Mouse (Mus musculus) liver, embryonic 11.5 days (tissue): ENCODE measurements at regions not wholly inside any gene's neighbourhood (a gene's known extent, or its start where the extent isn't known, plus 50 kb on each side); places are given as distances from the start of the nearest gene placed in this dataset.

Experiments
- ATAC-seq: fragments of 200-750 bp; cut with Nextera tagmentation; replicated peaks from 2 replicates; pipeline ENCODE4 v1.8.0; 2017; ENCODE audit warnings: moderate number of reproducible peaks, mild to moderate bottlenecking, moderate TSS enrichment, moderate library complexity; ENCODE audit not compliant: low FRiP score
- DNase-seq: peaks from one replicate; pipeline ENCODE4 v3.0.0-alpha.2; 2017; ENCODE audit warnings: low spot score
- H3K27ac ChIP-seq: fragments of 300-500 bp; sonication (generic); 2 replicates; pipeline ENCODE4 v1.5.1; 2014; ENCODE audit warnings: mild to moderate bottlenecking, low read depth, low read length, control low read depth
- H3K27me3 ChIP-seq: fragments of 300-500 bp; sonication (generic); replicated peaks from 2 replicates; pipeline ENCODE4 v1.6.1; 2014; ENCODE audit warnings: low read length, mixed read lengths; ENCODE audit not compliant: control insufficient read depth, insufficient read depth
- H3K36me3 ChIP-seq: fragments of 300-500 bp; sonication (generic); 2 replicates; pipeline ENCODE4 v1.6.1; 2014; ENCODE audit warnings: mild to moderate bottlenecking, low read length, moderate library complexity, mixed read lengths; ENCODE audit not compliant: control insufficient read depth, insufficient read depth
- H3K4me1 ChIP-seq: fragments of 300-500 bp; sonication (generic); replicated peaks from 2 replicates; pipeline ENCODE4 v1.6.1; 2014; ENCODE audit warnings: low read length, mixed read lengths; ENCODE audit not compliant: control insufficient read depth, insufficient read depth
- H3K4me2 ChIP-seq: fragments of 300-500 bp; sonication (generic); 2 replicates; pipeline ENCODE4 v1.6.1; 2014; ENCODE audit warnings: mild to moderate bottlenecking, control low read depth, moderate library complexity
- H3K4me3 ChIP-seq: fragments of 300-500 bp; sonication (generic); 2 replicates; pipeline ENCODE4 v1.5.1; 2014; ENCODE audit warnings: low read depth, low read length, control low read depth
- H3K9ac ChIP-seq: fragments of 300-500 bp; sonication (generic); 2 replicates; pipeline ENCODE4 v1.6.1; 2014; ENCODE audit warnings: low read depth, low read length, control low read depth
- H3K9me3 ChIP-seq: fragments of 300-500 bp; sonication (generic); 2 replicates; pipeline ENCODE4 v1.6.1; 2016; ENCODE audit warnings: low read length, inconsistent platforms, mixed read lengths; ENCODE audit not compliant: control insufficient read depth
- WGBS: fragments of 180-500 bp; shearing (Covaris S2); extraction: QIAGEN DNeasy Blood & Tissue Kit; methylation state at CpG from one replicate; pipeline ENCODE4 v1.1.7; 2014; 5-methylcytosine and 5-hydroxymethylcytosine counted together

- no peak overlapping the region for H3K9ac ChIP-seq
- no peaks in the 10 kb centered on the region for H3K27me3 ChIP-seq
- no peaks in the 10 kb centered on the region for H3K9me3 ChIP-seq
- no peak for ATAC-seq
- 89% methylated on average over 10 of the region's 10 CpGs for WGBS
- no peak overlapping the region for H3K27ac ChIP-seq
- H3K4me3 ChIP-seq, result no peak overlapping the region
- no peak for DNase-seq
- H3K4me1 ChIP-seq, result peaks cover 15% of the 10 kb centered on the region
- no peak overlapping the region for H3K4me2 ChIP-seq
- no peaks in the 10 kb centered on the region for H3K36me3 ChIP-seq
Measured at GRCm38 (mm10) chr1:156997033-156997432, 57.6 kb upstream of the Ralgps2 start.

- no peaks in the 10 kb centered on the region for H3K36me3 ChIP-seq
- H3K9ac ChIP-seq, result no peak overlapping the region
- WGBS, result 76% methylated on average over 10 of the region's 10 CpGs
- ATAC-seq, result no peak
- H3K4me3 ChIP-seq, result no peak overlapping the region
- no peak overlapping the region for H3K27ac ChIP-seq
- no peak for DNase-seq
- H3K9me3 ChIP-seq, result no peaks in the 10 kb centered on the region
- H3K4me1 ChIP-seq, result peaks cover 15% of the 10 kb centered on the region
- no peak overlapping the region for H3K4me2 ChIP-seq
- no peaks in the 10 kb centered on the region for H3K27me3 ChIP-seq
Measured at GRCm38 (mm10) chr1:156996084-156996880, 56.9 kb upstream of the Ralgps2 start.

- H3K36me3 ChIP-seq, result no peaks in the 10 kb centered on the region
- H3K27ac ChIP-seq, result no peak overlapping the region
- H3K27me3 ChIP-seq, result no peaks in the 10 kb centered on the region
- ATAC-seq (peak; percentile 65), DNase-seq (no peak)
- no peak overlapping the region for H3K4me2 ChIP-seq
- peaks cover 22% of the 10 kb centered on the region for H3K4me1 ChIP-seq
- no peaks in the 10 kb centered on the region for H3K9me3 ChIP-seq
- H3K4me3 ChIP-seq, result no peak overlapping the region
- no peak overlapping the region for H3K9ac ChIP-seq
- 76% methylated on average over 7 of the region's 7 CpGs for WGBS
Measured at GRCm38 (mm10) chr1:156995180-156995951, 55.9 kb upstream of the Ralgps2 start.

GRCm38 (mm10) chr1:156994644-156995016 lies 55.2 kb upstream of the Ralgps2 start:
- no peak for ATAC-seq
- Histone ChIP-seq H3K4me2 (no peak overlapping the region), H3K27ac (no peak overlapping the region), H3K9ac (no peak overlapping the region), H3K36me3 (no peaks in the 10 kb centered on the region), H3K27me3 (no peaks in the 10 kb centered on the region), H3K4me1 (peaks cover 24% of the 10 kb centered on the region), H3K4me3 (no peak overlapping the region), H3K9me3 (no peaks in the 10 kb centered on the region)
- WGBS, result 82% methylated on average over 2 of the region's 2 CpGs
- no peak for DNase-seq

GRCm38 (mm10) chr1:156994005-156994643 lies 54.7 kb upstream of the Ralgps2 start:
- DNase-seq (no peak), ATAC-seq (peak; percentile 55; the same call in 1 of the 2 replicates)
- H3K4me2 ChIP-seq, result no peak overlapping the region
- 57% methylated on average over 15 of the region's 15 CpGs for WGBS
- H3K4me3 ChIP-seq, result no peak overlapping the region
- no peaks in the 10 kb centered on the region for H3K27me3 ChIP-seq
- peak overlapping the region; percentile 10; the same call in 1 of the 2 replicates for H3K9ac ChIP-seq
- no peaks in the 10 kb centered on the region for H3K36me3 ChIP-seq
- H3K9me3 ChIP-seq, result no peaks in the 10 kb centered on the region
- H3K4me1 ChIP-seq, result peaks cover 24% of the 10 kb centered on the region
- no peak overlapping the region for H3K27ac ChIP-seq

GRCm38 (mm10) chr1:156993105-156993504 lies 53.7 kb upstream of the Ralgps2 start:
- WGBS, result 74% methylated on average over 3 of the region's 3 CpGs
- ATAC-seq (no peak), DNase-seq (no peak)
- H3K4me2 ChIP-seq, result no peak overlapping the region
- H3K4me1 ChIP-seq, result peaks cover 29% of the 10 kb centered on the region
- no peaks in the 10 kb centered on the region for H3K9me3 ChIP-seq
- H3K27ac ChIP-seq, result no peak overlapping the region
- H3K4me3 ChIP-seq, result no peak overlapping the region
- no peaks in the 10 kb centered on the region for H3K27me3 ChIP-seq
- no peak overlapping the region for H3K9ac ChIP-seq
- no peaks in the 10 kb centered on the region for H3K36me3 ChIP-seq

- Histone ChIP-seq H3K4me1 (peaks cover 31% of the 10 kb centered on the region), H3K27me3 (no peaks in the 10 kb centered on the region), H3K9me3 (no peaks in the 10 kb centered on the region), H3K9ac (no peak overlapping the region), H3K27ac (no peak overlapping the region), H3K4me2 (no peak overlapping the region), H3K36me3 (no peaks in the 10 kb centered on the region), H3K4me3 (no peak overlapping the region)
- no peak for ATAC-seq
- WGBS, result 77% methylated on average over 2 of the region's 2 CpGs
- DNase-seq, result no peak
Measured at GRCm38 (mm10) chr1:156992536-156992935, 53.1 kb upstream of the Ralgps2 start.

GRCm38 (mm10) chr1:156990567-156991494 lies 51.4 kb upstream of the Ralgps2 start:
- no peak for DNase-seq
- WGBS, result 48% methylated on average over 14 of the region's 14 CpGs

More at GRCm38 (mm10) chr1:156990567-156991494, 51.4 kb upstream of the Ralgps2 start:
- ATAC-seq, result no peak
- Histone ChIP-seq H3K4me1 (peaks cover 44% of the 10 kb centered on the region), H3K27me3 (no peaks in the 10 kb centered on the region), H3K9me3 (no peaks in the 10 kb centered on the region), H3K36me3 (no peaks in the 10 kb centered on the region), H3K4me2 (no peak overlapping the region), H3K9ac (no peak overlapping the region), H3K27ac (no peak overlapping the region), H3K4me3 (no peak overlapping the region)
